Mouse (Mus musculus) megakaryocyte, embryonic 14.5 days (primary cell): ENCODE data around the gene 1700037H04Rik.

Experiments
- FLI1 ChIP-seq: IDR thresholded peaks from 2 replicates; pipeline ENCODE4 v1.6.1; 2012; ENCODE audit warnings: low read length, inconsistent platforms, mixed read lengths
- GATA1 ChIP-seq: IDR thresholded peaks from 3 replicates; pipeline ENCODE4 v1.6.1; 2012; ENCODE audit warnings: mixed read lengths, low read length, inconsistent platforms, borderline replicate concordance

DNA sequence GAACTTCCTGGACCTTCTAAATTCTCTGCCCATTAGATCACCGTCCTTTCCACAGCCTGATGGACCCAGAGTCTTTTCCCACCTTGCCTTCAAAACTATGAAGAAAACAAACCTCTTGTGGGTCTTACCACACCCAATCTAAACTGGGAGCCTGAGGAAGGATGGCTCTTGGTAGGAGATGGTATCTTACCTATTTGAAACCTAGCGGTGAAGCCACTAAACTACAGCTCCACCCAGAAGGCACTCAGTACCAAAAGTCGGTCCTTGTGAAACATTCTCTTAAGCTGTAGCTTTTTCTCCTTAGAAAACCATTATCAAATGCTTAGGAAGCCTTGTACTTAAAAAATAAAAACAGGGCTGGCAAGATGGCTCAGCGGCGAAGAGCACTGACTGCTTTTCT is 28.4 kb upstream of the 1700037H04Rik start:
- TF ChIP-seq GATA1 (no peak), FLI1 (no peak)
